Comparison of ENCODE assay signal across 15 mouse cellular contexts in the genomic region with DNA sequence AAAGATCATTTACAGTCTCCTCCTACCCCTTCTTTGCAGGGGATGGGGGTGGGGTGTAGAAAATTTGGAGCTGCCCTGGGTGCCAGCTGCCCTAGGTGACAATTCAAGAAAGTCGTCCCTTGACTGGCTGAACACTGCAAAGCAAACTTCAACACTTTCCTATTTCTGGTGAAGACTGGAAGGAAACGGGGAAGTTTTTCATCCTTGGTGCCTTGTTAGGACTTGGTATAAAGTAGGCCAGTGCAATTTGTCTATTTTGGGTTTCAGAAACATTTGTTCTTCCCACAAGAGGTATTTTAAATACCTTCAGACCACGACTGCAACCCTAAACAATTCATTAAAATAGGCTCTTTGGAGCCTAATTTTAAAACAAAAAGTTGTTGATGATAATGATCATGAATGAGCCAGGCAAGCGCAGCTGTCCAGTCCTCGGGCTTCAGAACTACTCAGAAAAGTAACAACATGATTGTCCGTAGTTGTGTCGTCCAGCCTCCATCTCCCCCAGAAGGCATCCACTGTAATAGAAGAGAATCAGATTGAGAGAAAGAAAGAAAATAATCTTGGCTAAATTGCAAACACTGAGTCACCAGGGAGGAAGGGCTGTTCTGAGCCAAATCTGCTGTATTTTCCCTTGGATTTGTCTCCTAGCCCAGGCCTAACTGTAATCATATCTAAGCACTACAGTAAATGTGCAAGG.
DNase-seq lines count a peak whose midpoint lies in the region; TF ChIP-seq lines count a peak whose summit lies in the region.
"Had no signal": no experiment of that assay in that cellular context is flagged by ENCODE, and none has a peak within 500 bp of the region (broad histone marks: within the 10 kb centered on the region; RNA-seq: fewer than 3 reads in every experiment).

No protein-coding gene starts in this region.

- H3K27ac ChIP-seq in embryonic fibroblast, embryonic 13.5 days (ENCODE audit: insufficient read depth, low read length): peak overlapping the region; percentile 47
- H3K27ac ChIP-seq: kidney, postnatal 0 days; neural tube, embryonic 13.5 days; stomach, embryonic 15.5 days had no signal

- H3K4me2 ChIP-seq in myocyte (ENCODE audit: low read depth): peak overlapping the region; percentile 21
- H3K4me2 ChIP-seq: heart, embryonic 12.5 days; midbrain, embryonic 11.5 days; neural tube, embryonic 13.5 days; stomach, embryonic 15.5 days had no signal

- H3K36me3 ChIP-seq in myocyte (ENCODE audit: control insufficient read depth, insufficient read depth): no peaks in the 10 kb centered on the region
- H3K36me3 ChIP-seq: heart, embryonic 12.5 days; neural tube, embryonic 13.5 days; stomach, embryonic 15.5 days had no signal

- peak; percentile 27 to 56 for DNase-seq in frontal cortex, postnatal 36 days (ENCODE audit: low spot score in 2 of 2)
- DNase-seq in frontal cortex, postnatal 14 days (ENCODE audit: low spot score in 2 of 2): no peak
- DNase-seq in right cerebral cortex, adult 18-20 months: peak; percentile 46
- DNase-seq in right cerebral cortex, postnatal 4 days: no peak
- no peak for DNase-seq in kidney, postnatal 10 days
- DNase-seq in cerebellum, adult 11-12 months: no peak
- DNase-seq: forebrain, postnatal 0 days; lung, postnatal 10 days had no signal

- H3K27me3 ChIP-seq in myocyte (ENCODE audit: control insufficient read depth, insufficient read depth, insufficient read length): no peaks in the 10 kb centered on the region
- H3K27me3 ChIP-seq: heart, embryonic 12.5 days; neural tube, embryonic 13.5 days; stomach, embryonic 15.5 days had no signal

- no peak overlapping the region for H3ac ChIP-seq in myocyte (ENCODE audit: control insufficient read depth, insufficient read length)

- peaks cover 4% of the 10 kb centered on the region; the same call in 1 of the 2 replicates for H3K4me1 ChIP-seq in embryonic fibroblast, embryonic 13.5 days (ENCODE audit: control insufficient read depth, insufficient read depth, low read length)
- H3K4me1 ChIP-seq: neural tube, embryonic 13.5 days; stomach, embryonic 15.5 days had no signal

- no peak overlapping the region for H3K4me3 ChIP-seq in embryonic fibroblast, embryonic 13.5 days (ENCODE audit: insufficient read depth, low read length)
- no peak overlapping the region for H3K4me3 ChIP-seq in myocyte
- H3K4me3 ChIP-seq: heart, embryonic 12.5 days; neural tube, embryonic 13.5 days; stomach, embryonic 15.5 days had no signal

- no peak for TF ChIP-seq CTCF in embryonic fibroblast, embryonic 13.5 days (IDR thresholded peaks at IDR 0.05; ENCODE audit: borderline replicate concordance, insufficient read depth, low read length)

- H3K79me2 ChIP-seq in myocyte (ENCODE audit: control insufficient read depth, insufficient read depth): no peaks in the 10 kb centered on the region

- no peak for TF ChIP-seq POLR2A in embryonic fibroblast, embryonic 13.5 days (IDR thresholded peaks at IDR 0.05; ENCODE audit: low read depth, low read length)
- no peak for TF ChIP-seq POLR2A in myocyte (IDR thresholded peaks at IDR 0.05; ENCODE audit: insufficient read length, low read depth)

TF ChIP-seq in myocyte, 11 proteins besides CTCF, POLR2A, EP300 and RAD21:
- TF ChIP-seq REST (IDR thresholded peaks at IDR 0.05; ENCODE audit: insufficient read depth, insufficient read length) (no peak), MYOD1 (IDR thresholded peaks at IDR 0.05; ENCODE audit: control insufficient read depth in 1 of 3, insufficient read length in 2 of 3, low read depth in 2 of 3) (peak in 1 of 3 experiments; percentile 25)

Comparison
In these comparisons a context has a peak if more than half of its experiments do, and no peak if none do; other contexts are left out.
1. DNase-seq: peak in frontal cortex, postnatal 36 days (2 of 2) and right cerebral cortex, adult 18-20 months (single experiment); none in frontal cortex, postnatal 14 days (0 of 2), right cerebral cortex, postnatal 4 days (single experiment), kidney, postnatal 10 days (single experiment) and cerebellum, adult 11-12 months (single experiment).